Mouse (Mus musculus) urinary bladder, postnatal 14 days (tissue): ENCODE data around the gene Hdac9.

Experiments used
- DNase-seq: peaks from one replicate; pipeline ENCODE4 v3.0.0; 2021; ENCODE audit warnings: low spot score

Hdac9 gene

GRCm38 (mm10) chr12:34338886-34339285 lies 578.0 kb downstream of the Hdac9 start:
- no peak for DNase-seq

GRCm38 (mm10) chr12:34334455-34335084 lies 582.3 kb downstream of the Hdac9 start:
- no peak for DNase-seq

- no peak for DNase-seq
Observed at GRCm38 (mm10) chr12:34332884-34333283, 584.0 kb downstream of the Hdac9 start.

GRCm38 (mm10) chr12:34327111-34327510 lies 589.8 kb downstream of the Hdac9 start:
- DNase-seq: no peak

- DNase-seq: no peak
Observed at GRCm38 (mm10) chr12:34312113-34312719, 604.7 kb downstream of the Hdac9 start.

- no peak for DNase-seq
Observed at GRCm38 (mm10) chr12:34305453-34305852, 611.4 kb downstream of the Hdac9 start.

- no peak for DNase-seq
Observed at GRCm38 (mm10) chr12:34292346-34292745, 624.5 kb downstream of the Hdac9 start.

- DNase-seq: no peak
Observed at GRCm38 (mm10) chr12:34287218-34287617, 629.7 kb downstream of the Hdac9 start.

- DNase-seq: no peak
Observed at GRCm38 (mm10) chr12:34284888-34285287, 632.0 kb downstream of the Hdac9 start.

GRCm38 (mm10) chr12:34284396-34284795 lies 632.5 kb downstream of the Hdac9 start:
- no peak for DNase-seq

- DNase-seq: no peak
Observed at GRCm38 (mm10) chr12:34278822-34279221, 638.1 kb downstream of the Hdac9 start.

- no peak for DNase-seq
Observed at GRCm38 (mm10) chr12:34273816-34274215, 643.1 kb downstream of the Hdac9 start.

- no peak for DNase-seq
Observed at GRCm38 (mm10) chr12:34270096-34270495, 646.8 kb downstream of the Hdac9 start.

GRCm38 (mm10) chr12:34269472-34270040 lies 647.3 kb downstream of the Hdac9 start:
- no peak for DNase-seq

GRCm38 (mm10) chr12:34259651-34260050 lies 657.2 kb downstream of the Hdac9 start:
- no peak for DNase-seq

- DNase-seq: no peak
Observed at GRCm38 (mm10) chr12:34249160-34249559, 667.7 kb downstream of the Hdac9 start.

- no peak for DNase-seq
Observed at GRCm38 (mm10) chr12:34248193-34249121, 668.4 kb downstream of the Hdac9 start.

GRCm38 (mm10) chr12:34238796-34239195 lies 678.1 kb downstream of the Hdac9 start:
- DNase-seq: no peak

- DNase-seq: no peak
Observed at GRCm38 (mm10) chr12:34231621-34232150, 685.2 kb downstream of the Hdac9 start.

GRCm38 (mm10) chr12:34224505-34224904 lies 692.4 kb downstream of the Hdac9 start:
- DNase-seq: no peak

GRCm38 (mm10) chr12:34221014-34221413 lies 695.9 kb downstream of the Hdac9 start:
- no peak for DNase-seq
